Mouse (Mus musculus) thymus, postnatal 14 days (tissue): ENCODE measurements around the gene Coq9.
"Not testable (repeated sequence)": the region's sequence is repeated elsewhere in the genome, so short reads cannot be mapped to it uniquely, and the experiment has no call there.

ENCODE experiments used
- DNase-seq: peaks from one replicate; pipeline ENCODE4 v3.0.0; 2021

The Coq9 gene

GRCm38 (mm10) chr8:94822637-94823560, 15.2 kb upstream of the Coq9 start:
- DNase-seq: peak; percentile 60

GRCm38 (mm10) chr8:94825170-94825569, 13.0 kb upstream of the Coq9 start:
- DNase-seq: no peak

- DNase-seq: no peak
Measured at GRCm38 (mm10) chr8:94826210-94826609, 11.9 kb upstream of the Coq9 start.

- no peak for DNase-seq
Measured at GRCm38 (mm10) chr8:94828284-94828683, 9.8 kb upstream of the Coq9 start.

GRCm38 (mm10) chr8:94833901-94834405, 4.2 kb upstream of the Coq9 start:
- not testable (repeated sequence) for DNase-seq

- DNase-seq: not testable (repeated sequence)
Measured at GRCm38 (mm10) chr8:94835751-94836150, 2.4 kb upstream of the Coq9 start.

GRCm38 (mm10) chr8:94836456-94837240, 1.5 kb upstream of the Coq9 start:
- DNase-seq: no peak

- peak; percentile 68 for DNase-seq
Measured at GRCm38 (mm10) chr8:94838600-94838999, 479 bp downstream of the Coq9 start.

GRCm38 (mm10) chr8:94841183-94841582, 3.1 kb downstream of the Coq9 start:
- DNase-seq: no peak

GRCm38 (mm10) chr8:94850049-94850448, 11.9 kb downstream of the Coq9 start:
- no peak for DNase-seq

GRCm38 (mm10) chr8:94854761-94855160, 16.6 kb downstream of the Coq9 start:
- not testable (repeated sequence) for DNase-seq

- DNase-seq: no peak
Measured at GRCm38 (mm10) chr8:94857011-94857345, 18.9 kb downstream of the Coq9 start.

- DNase-seq: peak; percentile 93
Measured at GRCm38 (mm10) chr8:94857346-94858173, 19.4 kb downstream of the Coq9 start, which contains the start of gene Polr2c. Gene Polr2c, plus strand, starts transcription at chr8:94857450.

GRCm38 (mm10) chr8:94861352-94861910, 23.3 kb downstream of the Coq9 start:
- DNase-seq: peak; percentile 73

- no peak for DNase-seq
Measured at GRCm38 (mm10) chr8:94862487-94863220, 24.5 kb downstream of the Coq9 start.

- no peak for DNase-seq
Measured at GRCm38 (mm10) chr8:94863897-94864673, 26.0 kb downstream of the Coq9 start.

- DNase-seq: no peak
Measured at GRCm38 (mm10) chr8:94865292-94865691, 27.2 kb downstream of the Coq9 start.

- no peak for DNase-seq
Measured at GRCm38 (mm10) chr8:94866921-94867320, 28.8 kb downstream of the Coq9 start.

GRCm38 (mm10) chr8:94869146-94869545, 31.0 kb downstream of the Coq9 start:
- DNase-seq: no peak

GRCm38 (mm10) chr8:94870003-94870402, 31.9 kb downstream of the Coq9 start:
- no peak for DNase-seq
